ENCODE assay signal across 28 mouse cellular contexts in the genomic region with DNA sequence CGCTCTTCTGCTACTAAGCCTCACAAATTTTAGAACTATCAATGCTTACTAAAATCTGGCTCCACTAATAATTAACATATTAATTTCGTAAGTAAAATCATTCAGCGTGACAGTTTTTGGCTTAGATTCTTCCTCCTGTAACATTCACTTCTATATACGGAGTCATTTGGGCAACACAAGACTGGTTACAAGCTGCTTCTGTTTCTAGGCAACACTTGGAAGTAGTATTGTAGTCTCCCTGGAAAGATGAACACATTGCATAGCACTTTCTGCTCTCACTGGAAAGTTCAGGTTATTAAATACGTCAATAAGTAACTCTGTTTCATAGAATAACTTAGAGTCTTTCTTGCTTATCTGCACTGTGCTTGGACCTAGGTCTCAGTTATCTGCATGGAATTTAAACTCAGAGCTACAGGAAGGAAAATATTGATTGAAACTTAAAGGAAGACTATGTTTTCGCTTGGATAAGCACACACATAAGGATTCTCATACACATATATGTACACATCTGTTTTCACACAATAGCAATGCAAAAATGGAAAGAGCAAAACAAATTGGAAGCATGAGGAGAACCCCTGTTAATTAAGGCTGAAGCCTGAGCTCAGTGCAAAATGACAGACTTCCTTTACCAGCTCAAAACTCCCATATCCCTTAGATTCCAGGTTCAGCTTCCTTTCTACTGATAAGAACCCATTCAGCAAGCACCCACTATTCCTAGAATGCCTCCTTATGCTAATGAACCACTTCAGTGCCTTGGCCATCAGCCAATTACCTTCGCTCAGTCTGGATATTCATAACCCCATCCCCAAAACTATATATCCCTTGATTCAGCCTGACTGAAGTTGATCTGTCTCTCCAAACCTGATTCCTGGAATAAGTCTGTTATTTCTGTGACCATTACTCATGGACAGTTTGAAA.
DNase-seq lines count a peak whose midpoint lies in the region; ATAC-seq lines count a peak whose summit lies in the region.
"Had no signal": no experiment of that assay in that cellular context is flagged by ENCODE, and none has a peak within 500 bp of the region (broad histone marks: within the 10 kb centered on the region; RNA-seq: fewer than 3 reads in every experiment).

No protein-coding gene starts in this region.

- no peaks in the 10 kb centered on the region for H3K27me3 ChIP-seq in forebrain, embryonic 16.5 days (replicated peaks; ENCODE audit: control insufficient read depth, insufficient read depth, low read length)
- H3K27me3 ChIP-seq in forebrain, embryonic 10.5 days (ENCODE audit: poor library complexity, severe bottlenecking): no peaks in the 10 kb centered on the region
- no peaks in the 10 kb centered on the region for H3K27me3 ChIP-seq in limb, embryonic 15.5 days
- H3K27me3 ChIP-seq in limb, embryonic 10.5 days (ENCODE audit: low read depth, poor library complexity, severe bottlenecking): no peaks in the 10 kb centered on the region
- no peaks in the 10 kb centered on the region for H3K27me3 ChIP-seq in intestine, embryonic 14.5 days (replicated peaks; ENCODE audit: control insufficient read depth, insufficient read depth, low read length)
- H3K27me3 ChIP-seq: heart, embryonic 13.5 days; liver, embryonic 15.5 days; lung, embryonic 15.5 days; megakaryocyte, embryonic 14.5 days; midbrain, embryonic 15.5 days; neural tube, embryonic 13.5 days had no signal

- DNase-seq in forebrain, embryonic 10.5 days (ENCODE audit: extremely low spot score, low spot score): no peak
- no peak for DNase-seq in limb, embryonic 10.5 days (ENCODE audit: low spot score)
- no peak for DNase-seq in intestine, embryonic 14.5 days (ENCODE audit: low spot score)
- peak; percentile 15 for DNase-seq in telencephalon, adult 2 months (ENCODE audit: low read depth, low spot score)
- no peak for DNase-seq in urinary bladder, postnatal 10 days (ENCODE audit: low spot score)
- DNase-seq: adrenal gland, postnatal 36 days; cerebellum, adult 11-12 months; cerebellum, postnatal 25 days; gastrocnemius, postnatal 25 days; heart, adult 18-20 months; heart, postnatal 14 days; kidney, adult 11 months; layer of hippocampus, adult 9-11 months; liver; lung, postnatal 36 days; retina, postnatal 1 day; right cerebral cortex, postnatal 25 days; thymus, postnatal 14 days had no signal

- no peak overlapping the region for H3K27ac ChIP-seq in forebrain, embryonic 16.5 days (ENCODE audit: low read length)
- H3K27ac ChIP-seq in forebrain, embryonic 10.5 days: no peak overlapping the region
- 0 out of 2 replicates have a peak overlapping the region, but pooled peaks have one; percentile 35 for H3K27ac ChIP-seq in limb, embryonic 15.5 days
- H3K27ac ChIP-seq in limb, embryonic 10.5 days: no peak overlapping the region
- H3K27ac ChIP-seq in intestine, embryonic 14.5 days (ENCODE audit: low read depth): no peak overlapping the region
- H3K27ac ChIP-seq: heart, embryonic 13.5 days; kidney, postnatal 0 days; liver, embryonic 15.5 days; lung, embryonic 15.5 days; midbrain, embryonic 15.5 days; neural tube, embryonic 13.5 days had no signal

- no peak overlapping the region for H3K4me3 ChIP-seq in forebrain, embryonic 16.5 days (replicated peaks; ENCODE audit: low read length)
- H3K4me3 ChIP-seq in forebrain, embryonic 10.5 days: no peak overlapping the region
- no peak overlapping the region for H3K4me3 ChIP-seq in limb, embryonic 15.5 days
- H3K4me3 ChIP-seq in limb, embryonic 10.5 days: no peak overlapping the region
- no peak overlapping the region for H3K4me3 ChIP-seq in intestine, embryonic 14.5 days (ENCODE audit: low read depth, low read length)
- H3K4me3 ChIP-seq: heart, embryonic 13.5 days; liver, embryonic 15.5 days; lung, embryonic 15.5 days; megakaryocyte, embryonic 14.5 days; midbrain, embryonic 15.5 days; myocyte; neural tube, embryonic 13.5 days had no signal

- H3K4me1 ChIP-seq in forebrain, embryonic 16.5 days (replicated peaks; ENCODE audit: control insufficient read depth, insufficient read depth, low read length): no peaks in the 10 kb centered on the region
- no peaks in the 10 kb centered on the region for H3K4me1 ChIP-seq in forebrain, embryonic 10.5 days
- H3K4me1 ChIP-seq in limb, embryonic 15.5 days: peaks cover 7% of the 10 kb centered on the region; the same call in 1 of the 2 replicates
- H3K4me1 ChIP-seq in limb, embryonic 10.5 days: peaks cover 13% of the 10 kb centered on the region
- H3K4me1 ChIP-seq in intestine, embryonic 14.5 days (replicated peaks; ENCODE audit: control insufficient read depth, insufficient read depth, low read length): 0 out of 2 replicates have a peak, but pooled peaks cover 3% of the 10 kb centered on the region
- H3K4me1 ChIP-seq: heart, embryonic 13.5 days; liver, embryonic 15.5 days; lung, embryonic 15.5 days; megakaryocyte, embryonic 14.5 days; midbrain, embryonic 15.5 days; neural tube, embryonic 13.5 days had no signal

- H3K4me2 ChIP-seq in forebrain, embryonic 16.5 days (ENCODE audit: low read length): no peak overlapping the region
- no peak overlapping the region for H3K4me2 ChIP-seq in limb, embryonic 15.5 days
- no peak overlapping the region for H3K4me2 ChIP-seq in intestine, embryonic 14.5 days (ENCODE audit: low read length)
- H3K4me2 ChIP-seq: heart, embryonic 13.5 days; liver, embryonic 15.5 days; lung, embryonic 15.5 days; midbrain, embryonic 15.5 days; neural tube, embryonic 13.5 days had no signal

- WGBS in forebrain, embryonic 16.5 days: 70% methylated on average over 7 of the region's 7 CpGs
- WGBS in forebrain, embryonic 10.5 days: 90% methylated on average over 7 of the region's 7 CpGs
- 65% methylated on average over 7 of the region's 7 CpGs for WGBS in limb, embryonic 15.5 days
- 90% methylated on average over 7 of the region's 7 CpGs for WGBS in limb, embryonic 10.5 days
- 78% methylated on average over 7 of the region's 7 CpGs for WGBS in intestine, embryonic 14.5 days

- no peak overlapping the region for H3K9ac ChIP-seq in forebrain, embryonic 16.5 days (replicated peaks; ENCODE audit: low read depth, low read length)
- no peak overlapping the region for H3K9ac ChIP-seq in limb, embryonic 15.5 days
- H3K9ac ChIP-seq in intestine, embryonic 14.5 days (ENCODE audit: low read length): no peak overlapping the region
- H3K9ac ChIP-seq: heart, embryonic 13.5 days; liver, embryonic 15.5 days; lung, embryonic 15.5 days; midbrain, embryonic 15.5 days; neural tube, embryonic 13.5 days had no signal

- ATAC-seq in forebrain, embryonic 16.5 days: peak; percentile 78
- no peak for ATAC-seq in limb, embryonic 15.5 days (ENCODE audit: insufficient number of reproducible peaks, low FRiP score, low TSS enrichment, low read depth)
- ATAC-seq in intestine, embryonic 14.5 days (replicated peaks; ENCODE audit: low FRiP score, low TSS enrichment, low read depth): peak; percentile 43; the same call in 1 of the 2 replicates
- ATAC-seq: midbrain, embryonic 15.5 days had no signal

- no peaks in the 10 kb centered on the region for H3K36me3 ChIP-seq in forebrain, embryonic 16.5 days (ENCODE audit: control insufficient read depth, insufficient read depth)
- no peaks in the 10 kb centered on the region for H3K36me3 ChIP-seq in forebrain, embryonic 10.5 days (replicated peaks)
- no peaks in the 10 kb centered on the region for H3K36me3 ChIP-seq in limb, embryonic 15.5 days
- H3K36me3 ChIP-seq in limb, embryonic 10.5 days: no peaks in the 10 kb centered on the region
- no peaks in the 10 kb centered on the region for H3K36me3 ChIP-seq in intestine, embryonic 14.5 days (ENCODE audit: control insufficient read depth, insufficient read depth, low read length)
- H3K36me3 ChIP-seq: heart, embryonic 13.5 days; liver, embryonic 15.5 days; lung, embryonic 15.5 days; midbrain, embryonic 15.5 days; neural tube, embryonic 13.5 days had no signal

- no peaks in the 10 kb centered on the region for H3K9me3 ChIP-seq in forebrain, embryonic 16.5 days (ENCODE audit: control insufficient read depth, low read length)
- H3K9me3 ChIP-seq in forebrain, embryonic 10.5 days: no peaks in the 10 kb centered on the region
- H3K9me3 ChIP-seq in limb, embryonic 15.5 days: no peaks in the 10 kb centered on the region
- no peaks in the 10 kb centered on the region for H3K9me3 ChIP-seq in limb, embryonic 10.5 days (replicated peaks)
- no peaks in the 10 kb centered on the region for H3K9me3 ChIP-seq in intestine, embryonic 14.5 days (ENCODE audit: control insufficient read depth, low read length)
- H3K9me3 ChIP-seq: heart, embryonic 13.5 days; liver, embryonic 15.5 days; lung, embryonic 15.5 days; midbrain, embryonic 15.5 days; neural tube, embryonic 13.5 days had no signal
